Mouse (Mus musculus) adrenal gland, adult 2 months (tissue): ENCODE results near the gene Dhx34. TPM values are rescaled to one million over a fixed set of nuclear protein-coding genes. Genes with fewer than 3 reads are reported as not detected.

Experiments used
- DNase-seq: peaks from one replicate; pipeline ENCODE4 v3.0.0; 2021
- polyA plus RNA-seq: library from polyadenylated mRNA; depleted of rRNA; stranded (reverse); fragments of >200 nt; gene quantifications from 2 replicates; pipeline ENCODE4 v1.2.3, GENCODE M21; 2012
- total RNA-seq, 2 experiments: library from RNA; stranded (reverse); gene quantifications; 2 replicates each; pipeline ENCODE4 v1.2.3; 2021

Dhx34 gene
- total and polyA plus RNA-seq, 3 experiments: 10.3 to 37.1 (median 12.6) TPM

DNA sequence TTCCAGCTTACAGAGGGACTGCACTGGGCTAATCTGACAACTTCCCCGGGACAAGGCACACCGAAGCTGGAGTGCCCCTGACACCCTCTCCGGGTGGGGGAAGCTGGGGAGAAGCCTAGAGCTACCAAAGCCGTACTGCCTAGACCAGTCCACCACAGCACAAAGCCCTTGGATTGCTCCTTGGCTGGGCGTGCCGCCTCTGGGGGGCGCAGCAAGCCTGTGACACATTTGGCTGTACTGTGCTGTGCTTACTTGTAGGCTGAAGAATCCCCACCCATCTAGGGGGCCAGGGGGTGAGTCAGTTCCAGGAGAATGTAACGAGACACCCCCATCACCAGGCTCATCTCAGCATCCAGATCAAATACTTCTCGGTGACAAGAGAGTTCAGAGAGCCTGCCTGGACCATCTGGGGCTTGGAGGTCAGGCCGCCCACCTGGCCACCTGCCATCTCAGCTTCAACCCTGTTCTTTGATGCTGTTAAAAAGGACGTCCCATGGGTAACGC lies 10.9 kb downstream of the Dhx34 start:
- peak; percentile 8 for DNase-seq

- no peak for DNase-seq
Observed at GRCm38 (mm10) chr7:16208781-16209665, 12.8 kb downstream of the Dhx34 start.

- peak; percentile 80 for DNase-seq
Observed at GRCm38 (mm10) chr7:16207496-16207895, 14.3 kb downstream of the Dhx34 start.

DNA sequence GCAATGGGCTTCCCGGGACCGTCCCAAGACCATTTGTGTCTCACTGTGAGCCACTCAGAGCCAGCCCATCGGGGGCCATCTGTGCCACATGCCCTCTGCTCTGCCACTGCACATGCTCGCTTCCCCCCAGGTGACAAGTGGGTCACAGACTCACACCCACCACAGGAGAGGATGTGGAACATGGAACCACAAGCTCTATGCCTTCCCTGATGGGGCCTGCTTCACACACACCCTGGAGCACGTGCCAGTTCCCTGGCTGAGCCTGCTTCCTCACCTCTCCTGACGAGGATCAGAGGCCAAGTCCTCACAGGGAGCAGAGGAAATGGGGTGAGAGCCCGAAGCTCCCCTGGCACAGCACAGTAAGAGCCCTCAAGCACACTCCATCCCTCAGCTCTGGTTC lies 14.8 kb downstream of the Dhx34 start:
- DNase-seq: no peak

- no peak for DNase-seq
Observed at GRCm38 (mm10) chr7:16204791-16205190, 17.0 kb downstream of the Dhx34 start.

DNA sequence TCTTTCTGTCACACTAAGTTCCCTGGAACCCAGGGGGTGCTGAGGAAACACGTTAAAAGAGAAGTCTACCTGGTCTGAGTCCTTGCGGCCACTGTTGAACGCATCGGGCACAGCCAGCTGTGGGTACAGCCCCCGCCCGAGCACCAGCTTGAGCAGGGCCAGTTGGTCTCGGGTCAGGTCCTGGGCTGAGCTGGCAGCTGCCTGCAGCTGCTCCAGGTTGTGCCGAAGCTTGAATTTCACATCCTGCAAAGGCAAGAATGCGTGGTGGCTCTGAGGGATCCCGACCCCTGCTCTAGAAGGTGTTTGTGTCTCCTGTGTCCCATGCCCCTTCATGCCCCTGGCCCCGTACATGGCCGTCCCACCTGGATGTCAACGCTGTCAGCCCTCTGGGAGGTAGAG lies 18.3 kb downstream of the Dhx34 start:
- no peak for DNase-seq

DNA sequence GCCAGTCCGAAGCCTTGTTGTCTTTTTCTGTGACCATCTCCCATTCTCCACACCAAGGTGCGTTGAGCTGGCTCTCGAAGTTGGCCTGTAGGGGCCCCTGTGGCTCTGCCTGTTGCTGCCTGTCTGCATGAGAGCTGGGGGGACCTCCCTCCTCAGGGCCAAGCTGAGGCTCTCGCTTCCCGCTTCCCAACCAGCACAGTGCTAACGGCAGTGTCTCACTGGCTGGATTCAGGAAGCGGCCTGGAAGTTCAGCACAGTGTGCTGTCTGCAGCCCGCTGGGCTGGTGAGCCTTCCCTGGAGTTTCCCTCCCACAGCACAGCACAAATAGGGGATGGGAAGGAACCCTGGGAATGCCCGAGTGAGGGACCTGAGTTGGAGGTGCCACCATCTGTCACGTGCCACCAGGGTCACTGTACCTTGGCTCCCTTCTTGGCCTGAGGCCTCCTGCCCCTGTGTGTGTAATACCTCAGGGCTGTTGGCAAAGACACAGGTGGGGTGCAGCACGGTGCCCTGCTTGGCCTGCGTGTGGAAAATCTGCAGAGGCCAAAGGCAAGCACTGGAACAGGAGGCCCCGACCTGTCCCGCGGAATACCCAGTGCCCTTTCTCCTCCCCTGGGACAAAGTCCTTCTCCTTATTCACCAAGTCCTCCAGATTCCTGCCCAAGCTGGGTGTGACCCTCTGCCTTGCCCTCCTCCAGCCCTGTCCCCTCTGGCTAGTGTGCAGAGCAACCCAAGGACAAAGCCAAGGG lies 18.9 kb downstream of the Dhx34 start:
- peak; percentile 23 for DNase-seq

GRCm38 (mm10) chr7:16201136-16201535 lies 20.7 kb downstream of the Dhx34 start:
- no peak for DNase-seq

DNA sequence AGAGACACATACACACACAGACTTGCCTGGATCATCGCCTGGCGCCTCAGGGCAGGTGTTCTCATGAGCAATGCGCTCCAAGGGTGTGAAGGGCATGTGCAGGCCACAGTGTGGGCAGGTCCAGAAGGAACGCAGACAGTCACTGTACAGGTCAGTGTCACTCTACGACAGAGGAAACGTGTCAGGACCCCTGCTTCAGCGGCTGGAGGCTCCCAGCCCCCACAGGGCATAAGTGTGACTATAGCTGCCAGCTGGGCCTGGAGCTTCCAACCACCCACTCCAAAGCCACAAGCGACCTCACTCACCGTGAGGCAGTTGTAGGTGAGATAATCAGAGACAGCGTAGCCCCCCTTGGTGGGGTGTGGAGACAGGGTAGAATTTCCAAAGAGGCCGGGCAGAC lies 23.3 kb downstream of the Dhx34 start:
- DNase-seq: no peak

DNA sequence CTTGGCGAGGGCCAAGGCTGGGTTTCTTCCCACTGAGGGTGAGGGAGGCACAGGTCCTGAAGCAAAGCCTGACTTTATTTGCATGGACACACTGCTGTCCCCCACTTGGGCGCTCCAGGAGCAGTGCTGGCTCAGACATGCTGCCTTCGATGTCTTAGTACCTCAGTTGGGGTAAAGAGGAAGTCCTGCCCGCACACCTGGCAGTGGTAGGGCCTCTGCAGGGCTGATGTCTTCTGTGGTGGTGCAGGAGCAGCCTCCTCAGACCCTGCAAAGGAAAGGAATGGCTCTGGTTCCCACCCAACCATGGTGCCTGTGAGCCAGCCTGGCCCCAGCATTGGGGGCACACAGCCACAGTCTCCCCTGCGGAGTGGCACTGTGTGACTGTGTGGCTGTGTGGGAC lies 24.7 kb downstream of the Dhx34 start:
- no peak for DNase-seq

DNA sequence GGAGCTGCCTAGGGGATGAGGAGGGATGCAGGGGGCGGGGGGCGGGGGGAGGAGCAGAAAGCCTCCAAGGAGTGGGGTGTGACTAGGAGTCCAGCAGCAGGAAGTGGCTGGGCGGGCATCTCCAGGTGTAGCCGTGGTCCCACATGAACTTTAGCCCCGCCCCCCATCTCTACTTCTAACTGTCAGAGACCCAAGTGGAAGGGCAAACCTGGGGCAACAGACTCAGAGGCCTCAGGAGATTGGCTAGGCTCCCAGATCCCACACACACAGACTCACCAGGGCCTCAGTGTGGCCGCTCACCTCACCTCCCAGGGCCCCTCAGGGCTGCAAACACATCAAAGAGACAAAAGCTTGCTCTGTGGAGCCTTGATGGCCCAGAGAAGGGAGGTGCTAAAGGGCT lies 25.2 kb downstream of the Dhx34 start:
- no peak for DNase-seq

DNA sequence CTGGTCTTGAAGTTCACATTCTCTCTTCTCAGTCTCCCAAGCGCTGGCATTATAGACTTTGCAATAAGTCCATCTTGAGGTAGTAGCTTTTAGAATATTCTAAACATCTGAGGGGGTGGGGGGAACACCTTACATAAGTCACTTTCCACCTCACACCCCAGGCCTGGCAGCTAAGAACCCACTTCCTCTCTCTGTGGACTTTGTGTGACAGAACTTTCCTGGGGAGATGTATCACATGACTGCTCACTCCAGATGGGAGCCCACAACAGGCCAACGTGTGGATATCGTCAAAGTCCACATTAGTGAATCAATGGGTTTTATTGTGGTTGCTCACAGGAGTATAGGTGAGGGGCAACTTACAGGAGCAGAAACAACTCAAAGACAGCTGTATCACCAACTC lies 28.1 kb downstream of the Dhx34 start:
- no peak for DNase-seq

DNA sequence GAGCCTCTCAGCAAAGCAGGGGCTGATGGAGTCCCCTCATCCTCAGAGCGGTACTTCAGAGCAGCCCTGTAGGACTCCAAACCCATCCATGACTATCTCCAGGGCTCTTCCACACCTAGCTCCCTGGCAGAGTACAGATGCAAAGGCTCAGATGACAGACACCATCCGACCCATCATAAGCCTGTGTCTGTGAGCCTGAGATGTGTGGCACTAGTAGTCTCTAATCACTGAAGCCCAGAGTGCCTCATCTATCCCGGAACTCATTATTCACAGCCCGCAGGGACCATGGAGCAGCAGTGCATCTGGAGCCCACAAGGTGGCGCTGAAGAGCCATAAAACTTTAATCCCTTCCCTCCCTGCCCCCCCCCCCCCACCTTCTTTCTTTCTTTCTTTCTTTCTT lies 29.5 kb downstream of the Dhx34 start:
- DNase-seq: peak; percentile 66

GRCm38 (mm10) chr7:16187494-16187893 lies 34.3 kb downstream of the Dhx34 start:
- no peak for DNase-seq

GRCm38 (mm10) chr7:16183663-16184062 lies 38.2 kb downstream of the Dhx34 start:
- peak; percentile 49 for DNase-seq

GRCm38 (mm10) chr7:16178114-16178513 lies 43.7 kb downstream of the Dhx34 start:
- no peak for DNase-seq

DNA sequence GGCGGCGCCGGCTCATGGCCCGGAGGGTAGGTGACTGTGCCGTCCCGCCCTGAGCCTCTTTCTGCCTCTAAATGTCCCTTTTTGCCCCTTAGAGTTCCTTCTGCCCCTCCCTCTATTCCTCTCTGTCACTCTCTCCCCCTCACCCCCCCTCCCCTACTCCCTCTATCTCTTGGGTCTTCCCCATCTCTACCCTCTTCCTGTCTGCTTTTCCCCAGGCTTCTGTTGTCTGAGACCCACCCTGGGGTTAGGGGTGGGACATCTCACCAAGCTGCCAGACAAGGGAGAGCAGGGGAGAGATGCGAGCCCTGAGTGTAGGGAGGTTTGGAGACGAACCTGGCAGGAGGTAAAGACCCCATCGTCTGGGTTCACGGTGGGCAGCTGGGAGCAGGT lies 46.3 kb downstream of the Dhx34 start:
- no peak for DNase-seq

DNA sequence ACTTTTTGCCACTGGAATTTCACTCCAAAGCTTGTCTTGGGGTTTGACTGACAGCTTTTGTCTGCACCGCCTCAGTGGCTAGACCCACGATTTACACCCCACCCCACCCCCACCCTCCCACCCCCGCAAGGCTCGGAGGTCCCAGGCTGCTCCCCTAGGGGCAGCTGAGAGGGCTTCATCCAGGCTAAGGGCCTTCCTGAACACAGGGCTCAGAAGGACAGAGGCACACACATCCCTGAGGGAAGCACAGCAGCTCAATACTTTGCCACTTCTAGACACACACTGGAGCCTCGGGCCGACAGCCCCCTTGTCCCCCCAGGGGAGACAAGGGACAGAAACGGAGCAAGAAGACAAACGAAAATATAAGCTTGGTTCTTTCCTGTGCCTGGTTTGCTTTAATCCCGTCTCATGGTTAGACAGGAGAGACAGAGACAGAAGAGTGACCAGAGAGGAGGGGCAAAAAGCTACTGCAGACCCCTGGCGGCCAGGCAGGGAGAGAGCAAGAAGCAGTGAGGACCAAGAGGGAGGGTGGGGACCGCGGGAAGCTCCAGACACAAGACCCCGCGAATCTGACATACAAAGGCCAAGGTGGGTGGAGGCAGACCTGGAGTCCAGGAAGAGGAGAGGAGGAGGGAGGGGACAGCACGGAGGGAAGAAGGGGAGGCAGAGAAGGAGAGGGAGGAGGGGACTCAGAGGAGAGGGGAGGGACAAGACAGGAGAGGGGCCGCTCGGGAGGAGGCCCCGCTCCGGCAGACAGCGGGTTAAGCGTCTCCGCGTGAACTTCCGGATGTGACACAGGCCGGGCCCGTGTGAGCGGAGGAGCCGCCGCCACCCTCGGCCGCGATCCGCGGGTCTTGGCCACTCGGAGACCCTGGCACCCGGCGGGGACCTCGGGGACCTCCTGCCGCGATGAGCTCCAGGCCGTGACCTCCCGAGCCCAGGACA lies 47.0 kb downstream of the Dhx34 start, which contains the start of gene Meis3:
Meis3 (plus strand) TSS at position 494 of the 945 bp plus-strand sequence.
- peak; percentile 64 for DNase-seq

- DNase-seq: no peak
Observed at GRCm38 (mm10) chr7:16173146-16173545, 48.7 kb downstream of the Dhx34 start.

DNA sequence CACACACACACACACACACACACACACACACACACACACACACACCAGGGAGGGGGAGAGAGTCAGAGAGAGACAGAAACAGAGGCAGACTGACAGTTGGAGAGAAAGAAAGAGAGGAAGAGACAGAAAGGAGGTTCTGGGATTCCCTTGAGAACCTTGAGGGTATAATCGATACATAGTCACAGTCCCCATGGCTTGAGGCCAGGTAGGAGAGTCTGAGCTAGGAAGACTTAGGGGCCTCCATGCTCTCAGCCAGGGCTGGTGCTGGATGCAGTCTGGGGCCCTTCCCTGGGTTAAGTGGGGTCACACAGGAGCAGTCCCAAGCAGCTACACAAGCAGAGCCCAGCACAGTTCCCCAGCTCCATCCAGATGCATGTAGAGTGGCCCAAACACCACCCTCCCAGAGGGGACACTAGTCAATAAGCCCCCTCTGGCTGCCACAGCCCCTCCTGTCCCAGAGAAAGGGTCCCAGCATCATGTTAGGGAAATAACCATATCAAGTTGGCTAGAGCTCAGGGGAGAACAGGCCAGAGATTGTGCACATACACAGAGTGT lies 49.2 kb downstream of the Dhx34 start:
- no peak for DNase-seq

- no peak for DNase-seq
Observed at GRCm38 (mm10) chr7:16172141-16172581, 49.7 kb downstream of the Dhx34 start.
